Mouse (Mus musculus) liver, adult 2 months (tissue): ENCODE measurements around the gene Cfap126.

Experiments
- CTCF ChIP-seq: fragments of 200-500 bp; IDR thresholded peaks from 2 replicates; pipeline ENCODE4 v1.5.1; 2011; ENCODE audit warnings: low read depth, low read length, control low read depth
- POLR2A ChIP-seq: fragments of 200-500 bp; IDR thresholded peaks from 2 replicates; pipeline ENCODE4 v1.6.1; 2011; ENCODE audit warnings: low read length, control low read depth; ENCODE audit not compliant: insufficient read depth; ENCODE audit errors: extremely low read depth

DNA sequence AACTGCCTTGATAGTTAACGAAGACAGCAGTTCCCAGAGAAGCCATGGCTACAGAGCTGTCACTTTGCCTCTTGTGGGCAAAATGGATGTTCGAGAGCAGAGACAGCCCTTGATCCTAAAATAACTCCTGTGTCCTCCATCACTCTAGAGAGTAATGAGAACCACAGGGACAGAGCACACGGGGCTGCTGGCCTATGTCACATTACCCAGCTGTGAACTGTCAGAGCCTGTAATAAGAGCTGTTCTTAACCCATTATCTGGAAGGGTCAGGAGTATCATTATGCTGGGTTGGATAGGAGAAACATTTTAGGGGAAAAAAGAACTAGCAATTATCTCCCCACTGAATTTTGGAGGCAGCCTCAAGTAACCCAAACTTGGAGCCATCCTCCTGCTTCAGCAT, 7.2 kb downstream of the Cfap126 start:
- TF ChIP-seq CTCF: no peak
- no peak for TF ChIP-seq POLR2A
